Mouse (Mus musculus) frontal cortex, postnatal 10 days (tissue): ENCODE measurements around the gene Foxk2.

Source experiments
- DNase-seq, 2 experiments: peaks; one replicate each; pipeline ENCODE4 v3.0.0; 2022; ENCODE audit warnings: low spot score in 2 of 2, mixed read lengths in 1 of 2

The Foxk2 gene

GRCm38 (mm10) chr11:121259160-121260100 is at the start of gene Foxk2:
Gene Foxk2 (plus strand): TSS chr11:121259990.
- peak; percentile 85 to 93 for DNase-seq

- no peak for DNase-seq
Measured at GRCm38 (mm10) chr11:121216831-121217230, 43.0 kb upstream of the Foxk2 start.

GRCm38 (mm10) chr11:121219776-121220175 is 40.0 kb upstream of the Foxk2 start:
- DNase-seq = no peak

GRCm38 (mm10) chr11:121220771-121221170 is 39.0 kb upstream of the Foxk2 start:
- DNase-seq = no peak

- DNase-seq = no peak
Measured at GRCm38 (mm10) chr11:121221321-121222010, 38.3 kb upstream of the Foxk2 start.

GRCm38 (mm10) chr11:121228129-121229017 is 31.4 kb upstream of the Foxk2 start:
- no peak for DNase-seq

GRCm38 (mm10) chr11:121229018-121229439 is 30.8 kb upstream of the Foxk2 start, which contains the start of gene Cybc1:
Gene Cybc1 (minus strand): TSS chr11:121229322.
- DNase-seq = peak; percentile 50 to 58

- no peak for DNase-seq
Measured at GRCm38 (mm10) chr11:121231191-121231590, 28.6 kb upstream of the Foxk2 start.

- no peak for DNase-seq
Measured at GRCm38 (mm10) chr11:121231628-121232291, 28.0 kb upstream of the Foxk2 start.

GRCm38 (mm10) chr11:121232706-121233105 is 27.1 kb upstream of the Foxk2 start:
- no peak for DNase-seq

- DNase-seq = no peak
Measured at GRCm38 (mm10) chr11:121235475-121236238, 24.1 kb upstream of the Foxk2 start.

- DNase-seq = peak; percentile 99 to 100
Measured at GRCm38 (mm10) chr11:121236564-121237344, 23.0 kb upstream of the Foxk2 start, which contains the start of gene Narf. Gene Narf (plus strand): TSS chr11:121237253.

- DNase-seq = no peak
Measured at GRCm38 (mm10) chr11:121237345-121238128, 22.3 kb upstream of the Foxk2 start.

- no peak for DNase-seq
Measured at GRCm38 (mm10) chr11:121239669-121240068, 20.1 kb upstream of the Foxk2 start.

- no peak for DNase-seq
Measured at GRCm38 (mm10) chr11:121250196-121250595, 9.6 kb upstream of the Foxk2 start.

- peak; percentile 37 to 69 for DNase-seq
Measured at GRCm38 (mm10) chr11:121260211-121260906, 569 bp downstream of the Foxk2 start.

GRCm38 (mm10) chr11:121261074-121261473 is 1.3 kb downstream of the Foxk2 start:
- no peak for DNase-seq

- DNase-seq = no peak
Measured at GRCm38 (mm10) chr11:121277516-121277915, 17.7 kb downstream of the Foxk2 start.
